Mouse (Mus musculus): Measurements from ENCODE around the gene Jmjd4. TPM values are rescaled to one million over a fixed set of nuclear protein-coding genes. Genes with fewer than 3 reads are reported as not detected.
A peak's percentile ranks its signal among the peaks of the same experiment; 100 is the strongest.

Gene Jmjd4
- polyA plus RNA-seq, 1 experiment = not detected

- TF ChIP-seq POLR2A (IDR thresholded peaks at IDR 0.05; ENCODE audit: insufficient read depth, low read depth, low read length) = no peak
- TF ChIP-seq CTCF (IDR thresholded peaks at IDR 0.05; ENCODE audit: insufficient read depth, low read depth, low read length) = no peak
- Histone ChIP-seq H3K27ac (ENCODE audit: insufficient read depth, low read depth, low read length) (no peak overlapping the region), H3K4me1 (ENCODE audit: control insufficient read depth, insufficient read depth, low read length) (peaks cover 23% of the 10 kb centered on the region), H3K4me3 (ENCODE audit: insufficient read depth, low read depth, low read length) (no peak overlapping the region)
- WGBS = 82% methylated on average over 5 of the region's 5 CpGs
These were observed 26.7 kb upstream of the Jmjd4 start for GRCm38 (mm10) chr11:59423010-59423588.

- Histone ChIP-seq H3K4me3 (ENCODE audit: insufficient read depth, low read depth, low read length) (no peak overlapping the region), H3K4me1 (ENCODE audit: control insufficient read depth, insufficient read depth, low read length) (peaks cover 13% of the 10 kb centered on the region), H3K27ac (ENCODE audit: insufficient read depth, low read depth, low read length) (no peak overlapping the region)
- TF ChIP-seq POLR2A (IDR thresholded peaks at IDR 0.05; ENCODE audit: insufficient read depth, low read depth, low read length) = no peak
- no peak for TF ChIP-seq CTCF (IDR thresholded peaks at IDR 0.05; ENCODE audit: insufficient read depth, low read depth, low read length)
- 44% methylated on average over 7 of the region's 7 CpGs for WGBS
These were observed 24.2 kb upstream of the Jmjd4 start for GRCm38 (mm10) chr11:59425671-59426101.

- WGBS = 92% methylated on average over 9 of the region's 9 CpGs
- no peak for TF ChIP-seq POLR2A (IDR thresholded peaks at IDR 0.05; ENCODE audit: insufficient read depth, low read depth, low read length)
- no peak for TF ChIP-seq CTCF (IDR thresholded peaks at IDR 0.05; ENCODE audit: insufficient read depth, low read depth, low read length)
- H3K4me3 ChIP-seq (ENCODE audit: insufficient read depth, low read depth, low read length) = no peak overlapping the region
- peaks cover 14% of the 10 kb centered on the region for H3K4me1 ChIP-seq (ENCODE audit: control insufficient read depth, insufficient read depth, low read length)
- H3K27ac ChIP-seq (ENCODE audit: insufficient read depth, low read depth, low read length) = no peak overlapping the region
These were observed 21.7 kb upstream of the Jmjd4 start for GRCm38 (mm10) chr11:59428057-59428660.

GRCm38 (mm10) chr11:59429959-59430358 is 19.9 kb upstream of the Jmjd4 start:
- Histone ChIP-seq H3K4me3 (ENCODE audit: insufficient read depth, low read depth, low read length) (no peak overlapping the region), H3K27ac (ENCODE audit: insufficient read depth, low read depth, low read length) (no peak overlapping the region), H3K4me1 (ENCODE audit: control insufficient read depth, insufficient read depth, low read length) (peaks cover 10% of the 10 kb centered on the region)
- no peak for TF ChIP-seq POLR2A (IDR thresholded peaks at IDR 0.05; ENCODE audit: insufficient read depth, low read depth, low read length)
- no peak for TF ChIP-seq CTCF (IDR thresholded peaks at IDR 0.05; ENCODE audit: insufficient read depth, low read depth, low read length)
- WGBS = 76% methylated on average over 1 of the region's 1 CpGs

GRCm38 (mm10) chr11:59432261-59432660 is 17.6 kb upstream of the Jmjd4 start:
- H3K4me1 ChIP-seq (ENCODE audit: control insufficient read depth, insufficient read depth, low read length) = peaks cover 4% of the 10 kb centered on the region; the same call in 1 of the 2 replicates
- WGBS = 23% methylated on average over 3 of the region's 3 CpGs
- TF ChIP-seq POLR2A (IDR thresholded peaks at IDR 0.05; ENCODE audit: insufficient read depth, low read depth, low read length) = no peak
- TF ChIP-seq CTCF (IDR thresholded peaks at IDR 0.05; ENCODE audit: insufficient read depth, low read depth, low read length) = no peak
- H3K4me3 ChIP-seq (ENCODE audit: insufficient read depth, low read depth, low read length) = no peak overlapping the region
- H3K27ac ChIP-seq (ENCODE audit: insufficient read depth, low read depth, low read length) = no peak overlapping the region; the same call in 1 of the 2 replicates

- WGBS = 90% methylated on average over 12 of the region's 12 CpGs
- TF ChIP-seq POLR2A (IDR thresholded peaks at IDR 0.05; ENCODE audit: insufficient read depth, low read depth, low read length) (no peak), CTCF (IDR thresholded peaks at IDR 0.05; ENCODE audit: insufficient read depth, low read depth, low read length) (no peak)
- H3K4me1 ChIP-seq (ENCODE audit: control insufficient read depth, insufficient read depth, low read length) = peaks cover 7% of the 10 kb centered on the region; the same call in 1 of the 2 replicates
- H3K4me3 ChIP-seq (ENCODE audit: insufficient read depth, low read depth, low read length) = no peak overlapping the region
- no peak overlapping the region for H3K27ac ChIP-seq (ENCODE audit: insufficient read depth, low read depth, low read length)
These were observed 11.9 kb upstream of the Jmjd4 start for GRCm38 (mm10) chr11:59437954-59438353.

GRCm38 (mm10) chr11:59443102-59443501 is 6.7 kb upstream of the Jmjd4 start:
- no peak overlapping the region for H3K27ac ChIP-seq (ENCODE audit: insufficient read depth, low read depth, low read length)
- no peak for TF ChIP-seq CTCF (IDR thresholded peaks at IDR 0.05; ENCODE audit: insufficient read depth, low read depth, low read length)
- no peak overlapping the region for H3K4me3 ChIP-seq (ENCODE audit: insufficient read depth, low read depth, low read length)
- peaks cover 9% of the 10 kb centered on the region for H3K4me1 ChIP-seq (ENCODE audit: control insufficient read depth, insufficient read depth, low read length)

- Histone ChIP-seq H3K4me3 (ENCODE audit: insufficient read depth, low read depth, low read length) (peak overlapping the region; percentile 71), H3K27ac (ENCODE audit: insufficient read depth, low read depth, low read length) (peak overlapping the region; percentile 36), H3K4me1 (ENCODE audit: control insufficient read depth, insufficient read depth, low read length) (peaks cover 14% of the 10 kb centered on the region)
- WGBS = under 1% methylated on average over 38 of the region's 38 CpGs
- TF ChIP-seq POLR2A (IDR thresholded peaks at IDR 0.05; ENCODE audit: insufficient read depth, low read depth, low read length) (no peak), CTCF (IDR thresholded peaks at IDR 0.05; ENCODE audit: insufficient read depth, low read depth, low read length) (no peak)
These were observed 456 bp downstream of the Jmjd4 start for GRCm38 (mm10) chr11:59450230-59450771.

- H3K4me3 ChIP-seq (ENCODE audit: insufficient read depth, low read depth, low read length) = peak within 1 kb of the TSS; percentile 71
- H3K27ac ChIP-seq (ENCODE audit: insufficient read depth, low read depth, low read length) = peak within 1 kb of the TSS; percentile 36
- peaks cover 14% of the 10 kb centered on the region for H3K4me1 ChIP-seq (ENCODE audit: control insufficient read depth, insufficient read depth, low read length)
- WGBS = 86% methylated on average over 4 of the region's 4 CpGs
- TF ChIP-seq CTCF (IDR thresholded peaks at IDR 0.05; ENCODE audit: insufficient read depth, low read depth, low read length) (no peak), POLR2A (IDR thresholded peaks at IDR 0.05; ENCODE audit: insufficient read depth, low read depth, low read length) (no peak)
These were observed 1.2 kb downstream of the Jmjd4 start, which contains the start of gene Snap47 for GRCm38 (mm10) chr11:59451086-59451485. TSS of gene Snap47 (minus strand) at chr11:59451186.

All from olfactory bulb, adult 2 months (tissue).